Mouse (Mus musculus) hindbrain, embryonic 14.5 days (tissue): ENCODE measurements around the gene Cul7. TPM values are rescaled to one million over a fixed set of nuclear protein-coding genes. Genes with fewer than 3 reads are reported as not detected.

ENCODE experiments used
- ATAC-seq: fragments of 200-750 bp; cut with Nextera tagmentation; 2 replicates; pipeline ENCODE4 v1.8.0; 2017; ENCODE audit warnings: moderate number of reproducible peaks, mild to moderate bottlenecking, moderate TSS enrichment, moderate library complexity; ENCODE audit not compliant: low FRiP score
- DNase-seq: peaks from one replicate; pipeline ENCODE4 v3.0.0-alpha.2; 2015; ENCODE audit warnings: low spot score
- H3K27ac ChIP-seq: fragments of 300-500 bp; sonication (generic); 2 replicates; pipeline ENCODE4 v1.5.1; 2014; ENCODE audit warnings: mild to moderate bottlenecking, moderate library complexity
- H3K27me3 ChIP-seq: fragments of 300-500 bp; sonication (generic); 2 replicates; pipeline ENCODE4 v1.6.1; 2014; ENCODE audit warnings: mild to moderate bottlenecking, low read length, mixed read lengths; ENCODE audit not compliant: control insufficient read depth, insufficient read depth
- H3K36me3 ChIP-seq: fragments of 300-500 bp; sonication (generic); replicated peaks from 2 replicates; pipeline ENCODE4 v1.6.1; 2014; ENCODE audit not compliant: control insufficient read depth, insufficient read depth
- H3K4me1 ChIP-seq: fragments of 300-500 bp; sonication (generic); replicated peaks from 2 replicates; pipeline ENCODE4 v1.6.1; 2014; ENCODE audit warnings: antibody characterized with exemption, low read length, mixed read lengths; ENCODE audit not compliant: control insufficient read depth, insufficient read depth
- H3K4me2 ChIP-seq: fragments of 300-500 bp; sonication (generic); replicated peaks from 2 replicates; pipeline ENCODE4 v1.6.1; 2014; ENCODE audit warnings: mild to moderate bottlenecking, moderate library complexity
- H3K4me3 ChIP-seq: fragments of 300-500 bp; sonication (generic); replicated peaks from 2 replicates; pipeline ENCODE4 v1.5.1; 2014; ENCODE audit warnings: mild to moderate bottlenecking, low read length
- H3K9ac ChIP-seq: fragments of 300-500 bp; sonication (generic); 2 replicates; pipeline ENCODE4 v1.6.1; 2014
- H3K9me3 ChIP-seq: fragments of 300-500 bp; sonication (generic); 2 replicates; pipeline ENCODE4 v1.6.1; 2016; ENCODE audit warnings: low read length; ENCODE audit not compliant: control insufficient read depth
- WGBS: fragments of 180-500 bp; shearing (Covaris S2); extraction: QIAGEN DNeasy Blood & Tissue Kit; methylation state at CpG from one replicate; pipeline ENCODE4 v1.1.7; 2014; 5-methylcytosine and 5-hydroxymethylcytosine counted together
- polyA plus RNA-seq: library from polyadenylated mRNA; unstranded; fragments of >200 nt; fragmentation: Nextera tagmentation; extraction: Ambion mirVana; gene quantifications from 2 replicates; pipeline ENCODE4 v1.2.1, GENCODE M21; 2014

Cul7 gene
- polyA plus RNA-seq, result 29.7 and 30.2 TPM in 2 replicates

GRCm38 (mm10) chr17:46650232-46651031, at the start of gene Cul7:
TSS of gene Cul7 (plus strand) at chr17:46650337.
- ATAC-seq (peak; percentile 94), DNase-seq (peak; percentile 88)
- Histone ChIP-seq H3K27ac (peak within 1 kb of the TSS; percentile 93), H3K4me2 (peak within 1 kb of the TSS; percentile 83), H3K27me3 (no peaks in the 10 kb centered on the region), H3K9me3 (no peaks in the 10 kb centered on the region), H3K36me3 (peaks cover 31% of the 10 kb centered on the region), H3K9ac (peak within 1 kb of the TSS; percentile 94), H3K4me3 (peak within 1 kb of the TSS; percentile 62), H3K4me1 (peaks cover 32% of the 10 kb centered on the region)
- WGBS, result under 1% methylated on average over 55 of the region's 58 CpGs

- no peaks in the 10 kb centered on the region for H3K36me3 ChIP-seq
- H3K4me3 ChIP-seq, result no peak overlapping the region
- no peaks in the 10 kb centered on the region for H3K9me3 ChIP-seq
- DNase-seq, result no peak
- no peak overlapping the region for H3K4me2 ChIP-seq
- no peak overlapping the region for H3K9ac ChIP-seq
- no peaks in the 10 kb centered on the region for H3K27me3 ChIP-seq
- 0 out of 2 replicates have a peak, but pooled peaks cover 7% of the 10 kb centered on the region for H3K4me1 ChIP-seq
- ATAC-seq, result no peak
- 91% methylated on average over 2 of the region's 2 CpGs for WGBS
- no peak overlapping the region for H3K27ac ChIP-seq
Observed at GRCm38 (mm10) chr17:46600569-46600968, 49.6 kb upstream of the Cul7 start.

GRCm38 (mm10) chr17:46602212-46602611, 47.9 kb upstream of the Cul7 start:
- ATAC-seq (no peak), DNase-seq (no peak)
- no peak overlapping the region for H3K4me3 ChIP-seq
- no peak overlapping the region for H3K27ac ChIP-seq
- 81% methylated on average over 9 of the region's 9 CpGs for WGBS
- no peaks in the 10 kb centered on the region for H3K36me3 ChIP-seq
- no peak overlapping the region for H3K9ac ChIP-seq
- H3K27me3 ChIP-seq, result no peaks in the 10 kb centered on the region
- no peak overlapping the region for H3K4me2 ChIP-seq
- 0 out of 2 replicates have a peak, but pooled peaks cover 7% of the 10 kb centered on the region for H3K4me1 ChIP-seq
- H3K9me3 ChIP-seq, result no peaks in the 10 kb centered on the region

GRCm38 (mm10) chr17:46603229-46603628, 46.9 kb upstream of the Cul7 start:
- no peaks in the 10 kb centered on the region for H3K27me3 ChIP-seq
- DNase-seq, result no peak
- H3K36me3 ChIP-seq, result no peaks in the 10 kb centered on the region
- 0 out of 2 replicates have a peak overlapping the region, but pooled peaks have one; percentile 5 for H3K27ac ChIP-seq
- 97% methylated on average over 4 of the region's 4 CpGs for WGBS
- 0 out of 2 replicates have a peak, but pooled peaks cover 7% of the 10 kb centered on the region for H3K4me1 ChIP-seq
- no peaks in the 10 kb centered on the region for H3K9me3 ChIP-seq
- H3K9ac ChIP-seq, result no peak overlapping the region
- no peak overlapping the region for H3K4me3 ChIP-seq
- ATAC-seq, result no peak
- no peak overlapping the region for H3K4me2 ChIP-seq

GRCm38 (mm10) chr17:46605126-46605525, 45.0 kb upstream of the Cul7 start:
- no peaks in the 10 kb centered on the region for H3K27me3 ChIP-seq
- H3K9me3 ChIP-seq, result no peaks in the 10 kb centered on the region
- H3K4me1 ChIP-seq, result 0 out of 2 replicates have a peak, but pooled peaks cover 7% of the 10 kb centered on the region
- no peak overlapping the region for H3K4me3 ChIP-seq
- 36% methylated on average over 5 of the region's 5 CpGs for WGBS
- DNase-seq (no peak), ATAC-seq (no peak)
- H3K9ac ChIP-seq, result no peak overlapping the region
- H3K27ac ChIP-seq, result peak overlapping the region; percentile 51
- no peaks in the 10 kb centered on the region for H3K36me3 ChIP-seq
- no peak overlapping the region for H3K4me2 ChIP-seq

- H3K4me2 ChIP-seq, result no peak overlapping the region
- H3K27me3 ChIP-seq, result no peaks in the 10 kb centered on the region
- DNase-seq, result no peak
- no peak for ATAC-seq
- 0 out of 2 replicates have a peak, but pooled peaks cover 7% of the 10 kb centered on the region for H3K4me1 ChIP-seq
- H3K36me3 ChIP-seq, result no peaks in the 10 kb centered on the region
- H3K4me3 ChIP-seq, result no peak overlapping the region
- 76% methylated on average over 12 of the region's 12 CpGs for WGBS
- no peak overlapping the region for H3K9ac ChIP-seq
- H3K9me3 ChIP-seq, result no peaks in the 10 kb centered on the region
- H3K27ac ChIP-seq, result no peak overlapping the region
Observed at GRCm38 (mm10) chr17:46605987-46606386, 44.1 kb upstream of the Cul7 start.

GRCm38 (mm10) chr17:46609721-46610514, 40.2 kb upstream of the Cul7 start:
- Histone ChIP-seq H3K27me3 (no peaks in the 10 kb centered on the region), H3K27ac (no peak overlapping the region), H3K9ac (no peak overlapping the region), H3K36me3 (no peaks in the 10 kb centered on the region), H3K9me3 (no peaks in the 10 kb centered on the region), H3K4me3 (no peak overlapping the region), H3K4me1 (peaks cover 15% of the 10 kb centered on the region; the same call in 1 of the 2 replicates), H3K4me2 (no peak overlapping the region)
- ATAC-seq (no peak), DNase-seq (no peak)
- 58% methylated on average over 15 of the region's 15 CpGs for WGBS

- Histone ChIP-seq H3K27me3 (no peaks in the 10 kb centered on the region), H3K27ac (no peak overlapping the region), H3K4me2 (no peak overlapping the region), H3K9ac (no peak overlapping the region), H3K9me3 (no peaks in the 10 kb centered on the region), H3K4me3 (no peak overlapping the region), H3K4me1 (peaks cover 12% of the 10 kb centered on the region; the same call in 1 of the 2 replicates), H3K36me3 (no peaks in the 10 kb centered on the region)
- 96% methylated on average over 6 of the region's 6 CpGs for WGBS
- ATAC-seq (no peak), DNase-seq (no peak)
Observed at GRCm38 (mm10) chr17:46611316-46611715, 38.8 kb upstream of the Cul7 start.

GRCm38 (mm10) chr17:46612189-46612588, 37.9 kb upstream of the Cul7 start:
- no peak overlapping the region for H3K4me3 ChIP-seq
- no peaks in the 10 kb centered on the region for H3K27me3 ChIP-seq
- DNase-seq (no peak), ATAC-seq (no peak)
- H3K27ac ChIP-seq, result no peak overlapping the region
- no peaks in the 10 kb centered on the region for H3K36me3 ChIP-seq
- no peaks in the 10 kb centered on the region for H3K9me3 ChIP-seq
- WGBS, result 50% methylated on average over 2 of the region's 2 CpGs
- no peak overlapping the region for H3K4me2 ChIP-seq
- peaks cover 12% of the 10 kb centered on the region; the same call in 1 of the 2 replicates for H3K4me1 ChIP-seq
- no peak overlapping the region for H3K9ac ChIP-seq
